18 mouse cellular contexts compared by ENCODE assay signal in genomic region chr11:100392958-100393357, GRCm38 (mm10). TPM values are rescaled to one million over a fixed set of nuclear protein-coding genes. Genes with fewer than 3 reads are reported as not detected.
DNase-seq lines count a peak whose midpoint lies in the region; ATAC-seq and TF ChIP-seq lines count a peak whose summit lies in the region.
"Had no signal": no experiment of that assay in that cellular context is flagged by ENCODE, and none has a peak within 500 bp of the region (broad histone marks: within the 10 kb centered on the region; RNA-seq: fewer than 3 reads in every experiment).

No protein-coding gene starts in this region.

- H3K4me2 ChIP-seq in hindbrain, embryonic 12.5 days (replicated peaks): no peak overlapping the region
- H3K4me2 ChIP-seq in hindbrain, embryonic 13.5 days: no peak overlapping the region
- H3K4me2 ChIP-seq in neural tube, embryonic 13.5 days: 0 out of 2 replicates have a peak overlapping the region, but pooled peaks have one; percentile 5
- H3K4me2 ChIP-seq in stomach, postnatal 0 days (replicated peaks; ENCODE audit: low read depth): peak overlapping the region; percentile 82
- H3K4me2 ChIP-seq: hindbrain, embryonic 15.5 days; liver, embryonic 13.5 days; midbrain, embryonic 11.5 days had no signal

- peak overlapping the region; percentile 18; the same call in 1 of the 2 replicates for H3K9ac ChIP-seq in hindbrain, embryonic 12.5 days
- no peak overlapping the region for H3K9ac ChIP-seq in hindbrain, embryonic 13.5 days
- H3K9ac ChIP-seq in neural tube, embryonic 13.5 days: no peak overlapping the region
- H3K9ac ChIP-seq in stomach, postnatal 0 days (ENCODE audit: low read length): no peak overlapping the region
- H3K9ac ChIP-seq: forebrain, postnatal 0 days; hindbrain, embryonic 15.5 days; liver, embryonic 13.5 days had no signal

- no peak overlapping the region for H3K4me3 ChIP-seq in hindbrain, embryonic 12.5 days
- no peak overlapping the region for H3K4me3 ChIP-seq in hindbrain, embryonic 13.5 days
- H3K4me3 ChIP-seq in neural tube, embryonic 13.5 days: no peak overlapping the region
- H3K4me3 ChIP-seq in stomach, postnatal 0 days (ENCODE audit: low read depth, low read length): no peak overlapping the region
- H3K4me3 ChIP-seq: hindbrain, embryonic 15.5 days; liver, embryonic 13.5 days had no signal

- peak; percentile 58 for DNase-seq in cerebellum, adult 9-11 months
- DNase-seq in cerebellum, postnatal 4 days (ENCODE audit: low spot score in 2 of 2): no peak
- DNase-seq in neural tube, embryonic 10.5 days (ENCODE audit: extremely low spot score, low spot score): no peak
- no peak for DNase-seq in stomach, postnatal 0 days (ENCODE audit: low spot score)
- DNase-seq: adrenal gland, adult 8-10 months; embryo, embryonic 11 days; forebrain, postnatal 0 days; gastrocnemius, postnatal 25 days; kidney, adult 9 months; liver, embryonic 13.5 days; lung, postnatal 36 days; spleen, adult 18-20 months had no signal

- no peak for TF ChIP-seq EP300 in stomach, postnatal 0 days (optimal IDR thresholded peaks at IDR 0.05)

- no peak for ATAC-seq in hindbrain, embryonic 12.5 days (ENCODE audit: low FRiP score)
- ATAC-seq in hindbrain, embryonic 13.5 days (ENCODE audit: low FRiP score): no peak
- no peak for ATAC-seq in neural tube, embryonic 13.5 days (ENCODE audit: low read depth)
- no peak for ATAC-seq in stomach, postnatal 0 days (ENCODE audit: low FRiP score, low TSS enrichment)
- no peak for ATAC-seq in monocyte, adult 5-6 weeks (replicated peaks; ENCODE audit: insufficient number of reproducible peaks, low FRiP score, low TSS enrichment, poor library complexity, severe bottlenecking)
- ATAC-seq: forebrain, postnatal 0 days had no signal

- peaks cover 21% of the 10 kb centered on the region for H3K27me3 ChIP-seq in hindbrain, embryonic 12.5 days
- peaks cover 23% of the 10 kb centered on the region; the same call in 1 of the 2 replicates for H3K27me3 ChIP-seq in hindbrain, embryonic 13.5 days
- peaks cover 28% of the 10 kb centered on the region for H3K27me3 ChIP-seq in neural tube, embryonic 13.5 days
- H3K27me3 ChIP-seq in stomach, postnatal 0 days (ENCODE audit: control insufficient read depth, insufficient read depth, low read length): no peaks in the 10 kb centered on the region
- H3K27me3 ChIP-seq: hindbrain, embryonic 15.5 days had no signal

- H3K36me3 ChIP-seq in hindbrain, embryonic 12.5 days: no peaks in the 10 kb centered on the region
- no peaks in the 10 kb centered on the region; the same call in 1 of the 2 replicates for H3K36me3 ChIP-seq in hindbrain, embryonic 13.5 days
- H3K36me3 ChIP-seq in neural tube, embryonic 13.5 days: no peaks in the 10 kb centered on the region
- H3K36me3 ChIP-seq in stomach, postnatal 0 days (ENCODE audit: control insufficient read depth, insufficient read depth, low read length): no peaks in the 10 kb centered on the region; the same call in 1 of the 2 replicates
- H3K36me3 ChIP-seq: hindbrain, embryonic 15.5 days; liver, embryonic 13.5 days had no signal

- TF ChIP-seq CTCF in stomach, postnatal 0 days (IDR thresholded peaks at IDR 0.05; ENCODE audit: low read depth): no peak

- H3K4me1 ChIP-seq in hindbrain, embryonic 12.5 days: peaks cover 46% of the 10 kb centered on the region
- H3K4me1 ChIP-seq in hindbrain, embryonic 13.5 days (replicated peaks): peaks cover 68% of the 10 kb centered on the region
- peaks cover 76% of the 10 kb centered on the region for H3K4me1 ChIP-seq in neural tube, embryonic 13.5 days (replicated peaks)
- H3K4me1 ChIP-seq in stomach, postnatal 0 days (replicated peaks; ENCODE audit: control insufficient read depth, insufficient read depth): peaks cover 41% of the 10 kb centered on the region

- no peaks in the 10 kb centered on the region for H3K9me3 ChIP-seq in hindbrain, embryonic 12.5 days (replicated peaks)
- no peaks in the 10 kb centered on the region for H3K9me3 ChIP-seq in hindbrain, embryonic 13.5 days
- no peaks in the 10 kb centered on the region for H3K9me3 ChIP-seq in neural tube, embryonic 13.5 days
- no peaks in the 10 kb centered on the region for H3K9me3 ChIP-seq in stomach, postnatal 0 days (ENCODE audit: control insufficient read depth, low read length)
- H3K9me3 ChIP-seq: hindbrain, embryonic 15.5 days; liver, embryonic 13.5 days had no signal

- 94% methylated on average over 5 of the region's 5 CpGs for WGBS in hindbrain, embryonic 12.5 days
- 84% methylated on average over 5 of the region's 5 CpGs for WGBS in hindbrain, embryonic 13.5 days
- 78% methylated on average over 5 of the region's 5 CpGs for whole genome bisulfite sequencing in neural tube, embryonic 13.5 days
- WGBS in stomach, postnatal 0 days: 65% methylated on average over 5 of the region's 5 CpGs

- no peak overlapping the region for H3K27ac ChIP-seq in hindbrain, embryonic 12.5 days
- no peak overlapping the region for H3K27ac ChIP-seq in hindbrain, embryonic 13.5 days
- H3K27ac ChIP-seq in neural tube, embryonic 13.5 days (replicated peaks): no peak overlapping the region
- peak overlapping the region; percentile 70 for H3K27ac ChIP-seq in stomach, postnatal 0 days (replicated peaks)
- H3K27ac ChIP-seq: hindbrain, embryonic 15.5 days; liver, embryonic 13.5 days had no signal

RNA-seq across cellular contexts. Expression of gene Jup, which starts 4.6 kb away (rescaled TPM):
- 64.0 and 64.6 TPM in 2 replicates for polyA plus RNA-seq in hindbrain, embryonic 12.5 days (2016; fragmentation: Nextera tagmentation; extraction: Ambion mirVana)
- polyA plus RNA-seq in hindbrain, embryonic 13.5 days (2015; fragmentation: Nextera tagmentation; extraction: Ambion mirVana): 65.5 and 73.9 TPM in 2 replicates
- polyA plus RNA-seq in neural tube, embryonic 13.5 days (2015; fragmentation: Nextera tagmentation; extraction: Ambion mirVana): 91.6 and 94.4 TPM in 2 replicates
- 234 and 259 TPM in 2 replicates for polyA plus RNA-seq in stomach, postnatal 0 days (2015; fragmentation: Nextera tagmentation; extraction: Ambion mirVana)
- 14.7 to 28.8 TPM (median 21.2 TPM) in 3 replicates for total RNA-seq in monocyte, adult 5-6 weeks (2017)

RNA-seq across cellular contexts. Expression of gene P3h4, which starts 21.7 kb away (rescaled TPM):
- 34.3 and 35.9 TPM in 2 replicates for polyA plus RNA-seq in hindbrain, embryonic 12.5 days (2016; fragmentation: Nextera tagmentation; extraction: Ambion mirVana)
- polyA plus RNA-seq in hindbrain, embryonic 13.5 days (2015; fragmentation: Nextera tagmentation; extraction: Ambion mirVana): 17.6 and 20.2 TPM in 2 replicates
- 24.6 and 27.6 TPM in 2 replicates for polyA plus RNA-seq in neural tube, embryonic 13.5 days (2015; fragmentation: Nextera tagmentation; extraction: Ambion mirVana)
- polyA plus RNA-seq in stomach, postnatal 0 days (2015; fragmentation: Nextera tagmentation; extraction: Ambion mirVana): 40.6 and 43.2 TPM in 2 replicates
- total RNA-seq in monocyte, adult 5-6 weeks (2017): 0.64 to 5.3 TPM (median 3.1 TPM) in 3 replicates

RNA-seq across cellular contexts. Expression of gene Fkbp10, which starts 22.5 kb away (rescaled TPM):
- polyA plus RNA-seq in hindbrain, embryonic 12.5 days (2016; fragmentation: Nextera tagmentation; extraction: Ambion mirVana): 72.5 and 75.6 TPM in 2 replicates
- polyA plus RNA-seq in hindbrain, embryonic 13.5 days (2015; fragmentation: Nextera tagmentation; extraction: Ambion mirVana): 27.2 and 32.3 TPM in 2 replicates
- 33.5 and 37.0 TPM in 2 replicates for polyA plus RNA-seq in neural tube, embryonic 13.5 days (2015; fragmentation: Nextera tagmentation; extraction: Ambion mirVana)
- polyA plus RNA-seq in stomach, postnatal 0 days (2015; fragmentation: Nextera tagmentation; extraction: Ambion mirVana): 59.5 and 62.1 TPM in 2 replicates
- 0.57 to 4.4 TPM (median 2.1 TPM) in 3 replicates for total RNA-seq in monocyte, adult 5-6 weeks (2017)

RNA-seq across cellular contexts. Expression of gene Hap1, which starts 37.0 kb away (rescaled TPM):
- 53.7 and 58.0 TPM in 2 replicates for polyA plus RNA-seq in hindbrain, embryonic 12.5 days (2016; fragmentation: Nextera tagmentation; extraction: Ambion mirVana)
- 94.1 and 94.4 TPM in 2 replicates for polyA plus RNA-seq in hindbrain, embryonic 13.5 days (2015; fragmentation: Nextera tagmentation; extraction: Ambion mirVana)
- polyA plus RNA-seq in neural tube, embryonic 13.5 days (2015; fragmentation: Nextera tagmentation; extraction: Ambion mirVana): 62.7 and 67.4 TPM in 2 replicates
- 7.9 and 10.1 TPM in 2 replicates for polyA plus RNA-seq in stomach, postnatal 0 days (2015; fragmentation: Nextera tagmentation; extraction: Ambion mirVana)
- 1.3 to 2.7 TPM in 2 of 3 replicates, not detected in the other for total RNA-seq in monocyte, adult 5-6 weeks (2017)

RNA-seq across cellular contexts. Expression of gene Nt5c3b, which starts 48.6 kb away (rescaled TPM):
- polyA plus RNA-seq in hindbrain, embryonic 12.5 days (2016; fragmentation: Nextera tagmentation; extraction: Ambion mirVana): 101 and 112 TPM in 2 replicates
- 103 and 106 TPM in 2 replicates for polyA plus RNA-seq in hindbrain, embryonic 13.5 days (2015; fragmentation: Nextera tagmentation; extraction: Ambion mirVana)
- polyA plus RNA-seq in neural tube, embryonic 13.5 days (2015; fragmentation: Nextera tagmentation; extraction: Ambion mirVana): 99.8 and 110 TPM in 2 replicates
- 69.6 and 70.7 TPM in 2 replicates for polyA plus RNA-seq in stomach, postnatal 0 days (2015; fragmentation: Nextera tagmentation; extraction: Ambion mirVana)
- 8.0 to 38.5 TPM (median 14.4 TPM) in 3 replicates for total RNA-seq in monocyte, adult 5-6 weeks (2017)

Comparison
In these comparisons a context has a peak if more than half of its experiments do, and no peak if none do; other contexts are left out.
1. H3K4me2 ChIP-seq: peak in neural tube, embryonic 13.5 days (single experiment) and stomach, postnatal 0 days (single experiment); none in hindbrain, embryonic 12.5 days (single experiment) and hindbrain, embryonic 13.5 days (single experiment).